Mouse (Mus musculus): ENCODE measurements around the gene Gm20388. TPM values are rescaled to one million over a fixed set of nuclear protein-coding genes. Genes with fewer than 3 reads are reported as not detected.

Gene Gm20388
- polyA plus RNA-seq, 1 experiment from 2014 or later = not detected

GRCm38 (mm10) chr8:119943616-119944015 is 33.0 kb downstream of the Gm20388 start:
- ATAC-seq (ENCODE audit: low read depth) = no peak
- Histone ChIP-seq H3K4me3 (ENCODE audit: low read length) (no peak overlapping the region), H3K4me1 (replicated peaks; ENCODE audit: control insufficient read depth, insufficient read depth, low read length) (no peaks in the 10 kb centered on the region), H3K36me3 (ENCODE audit: control insufficient read depth, insufficient read depth, low read length) (peaks cover 24% of the 10 kb centered on the region), H3K4me2 (ENCODE audit: low read depth, low read length) (no peak overlapping the region), H3K9me3 (ENCODE audit: control insufficient read depth, low read length) (no peaks in the 10 kb centered on the region), H3K9ac (ENCODE audit: low read length) (no peak overlapping the region), H3K27me3 (ENCODE audit: control insufficient read depth, insufficient read depth, low read depth, low read length) (no peaks in the 10 kb centered on the region), H3K27ac (ENCODE audit: low read length) (no peak overlapping the region)
- WGBS = 92% methylated on average over 10 of the region's 10 CpGs

- Histone ChIP-seq H3K4me3 (ENCODE audit: low read length) (no peak overlapping the region), H3K4me2 (ENCODE audit: low read depth, low read length) (no peak overlapping the region), H3K36me3 (ENCODE audit: control insufficient read depth, insufficient read depth, low read length) (peaks cover 25% of the 10 kb centered on the region), H3K27me3 (ENCODE audit: control insufficient read depth, insufficient read depth, low read depth, low read length) (no peaks in the 10 kb centered on the region), H3K9ac (ENCODE audit: low read length) (no peak overlapping the region), H3K9me3 (ENCODE audit: control insufficient read depth, low read length) (no peaks in the 10 kb centered on the region), H3K4me1 (replicated peaks; ENCODE audit: control insufficient read depth, insufficient read depth, low read length) (no peaks in the 10 kb centered on the region), H3K27ac (ENCODE audit: low read length) (no peak overlapping the region)
- 57% methylated on average over 9 of the region's 9 CpGs for WGBS
- ATAC-seq (ENCODE audit: low read depth) = peak; percentile 32; the same call in 1 of the 2 replicates
Measured at GRCm38 (mm10) chr8:119944096-119944811, 33.6 kb downstream of the Gm20388 start.

- H3K27me3 ChIP-seq (ENCODE audit: control insufficient read depth, insufficient read depth, low read depth, low read length) = no peaks in the 10 kb centered on the region
- no peak overlapping the region for H3K27ac ChIP-seq (ENCODE audit: low read length)
- no peaks in the 10 kb centered on the region for H3K4me1 ChIP-seq (replicated peaks; ENCODE audit: control insufficient read depth, insufficient read depth, low read length)
- no peak overlapping the region for H3K4me2 ChIP-seq (ENCODE audit: low read depth, low read length)
- H3K4me3 ChIP-seq (ENCODE audit: low read length) = no peak overlapping the region
- H3K36me3 ChIP-seq (ENCODE audit: control insufficient read depth, insufficient read depth, low read length) = peaks cover 35% of the 10 kb centered on the region
- no peak for ATAC-seq (ENCODE audit: low read depth)
- H3K9me3 ChIP-seq (ENCODE audit: control insufficient read depth, low read length) = no peaks in the 10 kb centered on the region
- 68% methylated on average over 8 of the region's 8 CpGs for WGBS
- no peak overlapping the region for H3K9ac ChIP-seq (ENCODE audit: low read length)
Measured at GRCm38 (mm10) chr8:119946326-119946865, 35.8 kb downstream of the Gm20388 start.

- no peaks in the 10 kb centered on the region for H3K27me3 ChIP-seq (ENCODE audit: control insufficient read depth, insufficient read depth, low read depth, low read length)
- ATAC-seq (ENCODE audit: low read depth) = no peak
Measured at GRCm38 (mm10) chr8:119947653-119948052, 37.0 kb downstream of the Gm20388 start.

GRCm38 (mm10) chr8:119948340-119948739 is 37.7 kb downstream of the Gm20388 start:
- H3K4me3 ChIP-seq (ENCODE audit: low read length) = no peak overlapping the region
- no peak for ATAC-seq (ENCODE audit: low read depth)
- H3K36me3 ChIP-seq (ENCODE audit: control insufficient read depth, insufficient read depth, low read length) = peaks cover 31% of the 10 kb centered on the region
- no peak overlapping the region for H3K4me2 ChIP-seq (ENCODE audit: low read depth, low read length)
- no peak overlapping the region for H3K27ac ChIP-seq (ENCODE audit: low read length)
- H3K9me3 ChIP-seq (ENCODE audit: control insufficient read depth, low read length) = no peaks in the 10 kb centered on the region
- H3K4me1 ChIP-seq (replicated peaks; ENCODE audit: control insufficient read depth, insufficient read depth, low read length) = no peaks in the 10 kb centered on the region
- no peaks in the 10 kb centered on the region for H3K27me3 ChIP-seq (ENCODE audit: control insufficient read depth, insufficient read depth, low read depth, low read length)
- no peak overlapping the region for H3K9ac ChIP-seq (ENCODE audit: low read length)
- WGBS = 72% methylated on average over 15 of the region's 15 CpGs

More at GRCm38 (mm10) chr8:119947653-119948052, 37.0 kb downstream of the Gm20388 start:
- no peak overlapping the region for H3K4me3 ChIP-seq (ENCODE audit: low read length)
- peaks cover 28% of the 10 kb centered on the region for H3K36me3 ChIP-seq (ENCODE audit: control insufficient read depth, insufficient read depth, low read length)
- H3K27ac ChIP-seq (ENCODE audit: low read length) = no peak overlapping the region
- H3K9me3 ChIP-seq (ENCODE audit: control insufficient read depth, low read length) = no peaks in the 10 kb centered on the region
- no peak overlapping the region for H3K4me2 ChIP-seq (ENCODE audit: low read depth, low read length)
- no peak overlapping the region for H3K9ac ChIP-seq (ENCODE audit: low read length)
- no peaks in the 10 kb centered on the region for H3K4me1 ChIP-seq (replicated peaks; ENCODE audit: control insufficient read depth, insufficient read depth, low read length)
- WGBS = 69% methylated on average over 19 of the region's 19 CpGs

- Histone ChIP-seq H3K4me3 (ENCODE audit: low read length) (no peak overlapping the region), H3K27me3 (ENCODE audit: control insufficient read depth, insufficient read depth, low read depth, low read length) (no peaks in the 10 kb centered on the region), H3K4me2 (ENCODE audit: low read depth, low read length) (no peak overlapping the region), H3K9ac (ENCODE audit: low read length) (no peak overlapping the region), H3K9me3 (ENCODE audit: control insufficient read depth, low read length) (no peaks in the 10 kb centered on the region), H3K27ac (ENCODE audit: low read length) (no peak overlapping the region), H3K36me3 (ENCODE audit: control insufficient read depth, insufficient read depth, low read length) (peaks cover 58% of the 10 kb centered on the region), H3K4me1 (replicated peaks; ENCODE audit: control insufficient read depth, insufficient read depth, low read length) (no peaks in the 10 kb centered on the region)
- no peak for ATAC-seq (ENCODE audit: low read depth)
- 76% methylated on average over 7 of the region's 7 CpGs for WGBS
Measured at GRCm38 (mm10) chr8:119952282-119952681, 41.6 kb downstream of the Gm20388 start.

- no peaks in the 10 kb centered on the region for H3K9me3 ChIP-seq (ENCODE audit: control insufficient read depth, low read length)
- 89% methylated on average over 5 of the region's 5 CpGs for WGBS
- H3K9ac ChIP-seq (ENCODE audit: low read length) = no peak overlapping the region
- no peak overlapping the region for H3K4me3 ChIP-seq (ENCODE audit: low read length)
- no peaks in the 10 kb centered on the region for H3K4me1 ChIP-seq (replicated peaks; ENCODE audit: control insufficient read depth, insufficient read depth, low read length)
- H3K27me3 ChIP-seq (ENCODE audit: control insufficient read depth, insufficient read depth, low read depth, low read length) = no peaks in the 10 kb centered on the region
- no peak for ATAC-seq (ENCODE audit: low read depth)
- H3K4me2 ChIP-seq (ENCODE audit: low read depth, low read length) = no peak overlapping the region
- peaks cover 63% of the 10 kb centered on the region for H3K36me3 ChIP-seq (ENCODE audit: control insufficient read depth, insufficient read depth, low read length)
- H3K27ac ChIP-seq (ENCODE audit: low read length) = no peak overlapping the region
Measured at GRCm38 (mm10) chr8:119952747-119953146, 42.1 kb downstream of the Gm20388 start.

GRCm38 (mm10) chr8:119955333-119955732 is 44.7 kb downstream of the Gm20388 start:
- no peak for ATAC-seq (ENCODE audit: low read depth)
- Histone ChIP-seq H3K4me1 (replicated peaks; ENCODE audit: control insufficient read depth, insufficient read depth, low read length) (no peaks in the 10 kb centered on the region), H3K4me3 (ENCODE audit: low read length) (no peak overlapping the region), H3K36me3 (ENCODE audit: control insufficient read depth, insufficient read depth, low read length) (peaks cover 60% of the 10 kb centered on the region), H3K27ac (ENCODE audit: low read length) (no peak overlapping the region), H3K27me3 (ENCODE audit: control insufficient read depth, insufficient read depth, low read depth, low read length) (no peaks in the 10 kb centered on the region), H3K4me2 (ENCODE audit: low read depth, low read length) (no peak overlapping the region), H3K9ac (ENCODE audit: low read length) (no peak overlapping the region), H3K9me3 (ENCODE audit: control insufficient read depth, low read length) (no peaks in the 10 kb centered on the region)
- WGBS = 87% methylated on average over 8 of the region's 8 CpGs

- H3K36me3 ChIP-seq (ENCODE audit: control insufficient read depth, insufficient read depth, low read length) = peaks cover 46% of the 10 kb centered on the region
- WGBS = 88% methylated on average over 10 of the region's 10 CpGs
- no peaks in the 10 kb centered on the region for H3K9me3 ChIP-seq (ENCODE audit: control insufficient read depth, low read length)
- no peak overlapping the region for H3K27ac ChIP-seq (ENCODE audit: low read length)
- no peak for ATAC-seq (ENCODE audit: low read depth)
- H3K9ac ChIP-seq (ENCODE audit: low read length) = no peak overlapping the region
- no peak overlapping the region for H3K4me2 ChIP-seq (ENCODE audit: low read depth, low read length)
- H3K4me1 ChIP-seq (replicated peaks; ENCODE audit: control insufficient read depth, insufficient read depth, low read length) = no peaks in the 10 kb centered on the region
- H3K4me3 ChIP-seq (ENCODE audit: low read length) = no peak overlapping the region
- H3K27me3 ChIP-seq (ENCODE audit: control insufficient read depth, insufficient read depth, low read depth, low read length) = no peaks in the 10 kb centered on the region
Measured at GRCm38 (mm10) chr8:119958076-119958475, 47.4 kb downstream of the Gm20388 start.
